Mouse (Mus musculus) liver, adult 2 months (tissue): ENCODE results near the gene Sntb2. TPM values are rescaled to one million over a fixed set of nuclear protein-coding genes. Genes with fewer than 3 reads are reported as not detected.

ENCODE experiments used
- DNase-seq: peaks from one replicate; pipeline ENCODE4 v3.0.0-alpha.2; 2011; ENCODE audit warnings: low read depth, low spot score; ENCODE audit errors: extremely low read depth
- H3K27ac ChIP-seq: fragments of 200-500 bp; replicated peaks from 2 replicates; pipeline ENCODE4 v1.5.1; 2012; ENCODE audit warnings: low read depth, mild to moderate bottlenecking, control low read depth, inconsistent platforms, low read length; ENCODE audit not compliant: insufficient read depth
- H3K27me3 ChIP-seq: fragments of 200-500 bp; 2 replicates; pipeline ENCODE4 v1.6.1; 2012; ENCODE audit warnings: mild to moderate bottlenecking, moderate library complexity, low read length, inconsistent platforms; ENCODE audit not compliant: control insufficient read depth, insufficient read depth
- H3K36me3 ChIP-seq: fragments of 200-500 bp; 2 replicates; pipeline ENCODE4 v1.6.1; 2012; ENCODE audit warnings: low read length, inconsistent platforms; ENCODE audit not compliant: control insufficient read depth, insufficient read depth
- H3K4me1 ChIP-seq: fragments of 200-500 bp; 2 replicates; pipeline ENCODE4 v1.6.1; 2011; ENCODE audit warnings: low read length; ENCODE audit not compliant: control insufficient read depth, insufficient read depth
- H3K4me3 ChIP-seq: fragments of 200-500 bp; 2 replicates; pipeline ENCODE4 v1.5.1; 2011; ENCODE audit warnings: low read depth, mild to moderate bottlenecking, control low read depth, low read length, moderate library complexity; ENCODE audit not compliant: insufficient read depth
- H3K79me2 ChIP-seq: fragments of 200-500 bp; 2 replicates; pipeline ENCODE4 v1.6.1; 2012; ENCODE audit warnings: inconsistent platforms, mild to moderate bottlenecking, low read length, moderate library complexity; ENCODE audit not compliant: control insufficient read depth, insufficient read depth
- H3K9ac ChIP-seq: fragments of 200-500 bp; 2 replicates; pipeline ENCODE4 v1.6.1; 2012; ENCODE audit warnings: low read depth, mild to moderate bottlenecking, control low read depth, inconsistent platforms, low read length
- CTCF ChIP-seq: fragments of 200-500 bp; IDR thresholded peaks from 2 replicates; pipeline ENCODE4 v1.5.1; 2011; ENCODE audit warnings: low read depth, low read length, control low read depth
- POLR2A ChIP-seq: fragments of 200-500 bp; IDR thresholded peaks from 2 replicates; pipeline ENCODE4 v1.6.1; 2011; ENCODE audit warnings: low read length, control low read depth; ENCODE audit not compliant: insufficient read depth; ENCODE audit errors: extremely low read depth
- WGBS: fragments of 180-500 bp; shearing (Covaris S2); methylation state at CpG from one replicate; pipeline ENCODE4 v1.1.7; 2018; 5-methylcytosine and 5-hydroxymethylcytosine counted together
- polyA plus RNA-seq: library from polyadenylated mRNA; depleted of rRNA; stranded (reverse); fragments of >200 nt; gene quantifications from 2 replicates; pipeline ENCODE4 v1.2.3, GENCODE M21; 2012
- total RNA-seq: library from RNA; depleted of rRNA; stranded (reverse); fragments of >200 nt; gene quantifications from 2 replicates; pipeline ENCODE4 v1.2.3, GENCODE M21; 2014

Gene Sntb2
- total and polyA plus RNA-seq, 2 experiments: 1.6 to 3.0 TPM

- no peak overlapping the region for H3K27ac ChIP-seq
- H3K36me3 ChIP-seq: peaks cover 22% of the 10 kb centered on the region
- peaks cover 2% of the 10 kb centered on the region for H3K4me1 ChIP-seq
- H3K4me3 ChIP-seq: no peak overlapping the region
- H3K27me3 ChIP-seq: no peaks in the 10 kb centered on the region
- DNase-seq: no peak
- peaks cover 19% of the 10 kb centered on the region for H3K79me2 ChIP-seq
- 95% methylated on average over 3 of the region's 3 CpGs for WGBS
- TF ChIP-seq CTCF: no peak
- no peak for TF ChIP-seq POLR2A
- H3K9ac ChIP-seq: no peak overlapping the region
Observed at GRCm38 (mm10) chr8:107035641-107036040, 100.1 kb downstream of the Sntb2 start.

GRCm38 (mm10) chr8:107036626-107037025 is 101.1 kb downstream of the Sntb2 start:
- no peak overlapping the region for H3K9ac ChIP-seq
- peaks cover 26% of the 10 kb centered on the region for H3K36me3 ChIP-seq
- WGBS: 55% methylated on average over 8 of the region's 8 CpGs
- H3K27me3 ChIP-seq: no peaks in the 10 kb centered on the region
- peaks cover 2% of the 10 kb centered on the region for H3K4me1 ChIP-seq
- H3K27ac ChIP-seq: no peak overlapping the region
- TF ChIP-seq POLR2A: no peak
- no peak overlapping the region for H3K4me3 ChIP-seq
- no peak for DNase-seq
- H3K79me2 ChIP-seq: peaks cover 18% of the 10 kb centered on the region

GRCm38 (mm10) chr8:107040632-107041031 is 105.1 kb downstream of the Sntb2 start:
- no peak for DNase-seq
- Histone ChIP-seq H3K4me3 (no peak overlapping the region), H3K79me2 (no peaks in the 10 kb centered on the region), H3K27ac (no peak overlapping the region), H3K4me1 (peaks cover 5% of the 10 kb centered on the region), H3K9ac (no peak overlapping the region), H3K27me3 (no peaks in the 10 kb centered on the region), H3K36me3 (peaks cover 57% of the 10 kb centered on the region)
- 88% methylated on average over 7 of the region's 7 CpGs for WGBS
- no peak for TF ChIP-seq CTCF
- no peak for TF ChIP-seq POLR2A

DNA sequence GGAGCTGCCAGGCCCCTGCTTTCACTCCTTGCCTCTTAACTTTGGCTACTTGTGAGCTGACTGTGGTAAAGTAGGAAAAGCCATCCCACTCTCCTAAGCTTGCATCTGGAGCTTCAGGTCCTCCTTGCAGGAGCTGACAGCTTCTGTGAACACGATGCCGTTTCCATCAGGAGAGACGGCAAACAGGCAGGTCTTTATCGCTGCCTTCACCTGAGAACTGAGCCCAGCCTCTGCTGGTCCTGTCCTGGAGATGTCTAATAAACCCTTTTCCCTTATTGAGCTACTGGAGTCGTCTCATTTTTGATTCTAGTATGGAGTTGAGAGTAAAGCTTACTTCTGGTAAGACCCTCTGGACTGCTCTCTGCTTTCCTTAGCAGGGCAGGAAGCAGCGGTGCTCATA is 109.9 kb downstream of the Sntb2 start:
- no peaks in the 10 kb centered on the region for H3K27me3 ChIP-seq
- H3K79me2 ChIP-seq: peaks cover 5% of the 10 kb centered on the region; the same call in 1 of the 2 replicates
- H3K36me3 ChIP-seq: peaks cover 54% of the 10 kb centered on the region
- peaks cover 12% of the 10 kb centered on the region for H3K4me1 ChIP-seq
- no peak overlapping the region for H3K9ac ChIP-seq
- H3K4me3 ChIP-seq: no peak overlapping the region
- no peak for TF ChIP-seq CTCF
- TF ChIP-seq POLR2A: no peak
- H3K27ac ChIP-seq: no peak overlapping the region
- 91% methylated on average over 6 of the region's 6 CpGs for WGBS
- no peak for DNase-seq

- Histone ChIP-seq H3K4me1 (peaks cover 12% of the 10 kb centered on the region), H3K79me2 (peaks cover 5% of the 10 kb centered on the region; the same call in 1 of the 2 replicates), H3K36me3 (peaks cover 51% of the 10 kb centered on the region), H3K27me3 (no peaks in the 10 kb centered on the region), H3K4me3 (no peak overlapping the region), H3K9ac (no peak overlapping the region; the same call in 1 of the 2 replicates), H3K27ac (no peak overlapping the region)
- 71% methylated on average over 5 of the region's 5 CpGs for WGBS
- TF ChIP-seq CTCF: no peak
- no peak for TF ChIP-seq POLR2A
- DNase-seq: no peak
Observed at GRCm38 (mm10) chr8:107046976-107047375, 111.4 kb downstream of the Sntb2 start.

DNA sequence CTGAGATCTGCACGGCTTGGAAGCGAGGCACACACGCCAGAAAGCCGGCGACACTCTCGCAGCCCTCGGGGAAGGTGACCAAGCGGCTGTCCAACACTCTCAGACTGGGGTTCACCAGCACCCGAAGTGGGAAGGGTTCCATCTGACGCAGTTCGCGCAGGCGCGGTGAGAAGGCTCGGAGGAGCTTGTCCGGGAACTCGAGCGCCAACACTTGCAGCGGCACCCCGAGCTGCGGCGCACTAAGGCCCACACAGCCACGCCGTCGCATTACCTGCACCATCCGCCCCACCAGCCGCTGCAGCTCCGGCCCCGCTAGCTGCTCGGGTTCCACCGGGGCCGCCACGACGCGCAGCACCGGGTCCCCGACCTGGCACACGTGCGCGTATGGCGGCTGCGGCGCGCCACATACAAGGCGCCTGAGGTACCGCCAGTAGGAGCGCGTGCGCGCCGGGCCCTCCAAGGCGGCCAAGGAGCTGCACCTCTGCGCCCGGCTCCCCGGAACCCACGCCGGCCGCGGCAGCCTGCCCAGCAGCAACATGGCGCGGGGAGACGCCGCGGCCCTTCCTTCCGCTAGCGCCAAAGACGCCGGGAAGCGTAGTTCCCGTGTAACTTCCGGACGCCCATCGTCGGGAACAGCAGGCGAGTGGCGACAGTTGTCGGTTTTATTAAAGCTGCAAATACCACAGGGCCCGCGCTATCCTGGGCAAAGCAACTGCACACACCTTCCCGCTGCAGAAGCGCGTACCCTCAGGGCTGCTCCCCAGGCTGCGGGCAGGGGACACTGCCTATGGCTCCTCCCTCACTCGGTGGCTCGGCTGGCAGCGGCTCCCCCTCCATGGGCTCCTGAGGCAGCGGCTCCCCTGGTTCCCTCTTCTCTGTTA is 112.8 kb downstream of the Sntb2 start, which contains the start of gene Pdf:
Gene Pdf, minus strand, starts transcription at position 554 of the 881 bp plus-strand sequence.
- peak; percentile 78 for DNase-seq

More for the DNA sequence above, 112.8 kb downstream of the Sntb2 start, which contains the start of gene Pdf:
- no peak for TF ChIP-seq POLR2A
- no peak for TF ChIP-seq CTCF
- 9% methylated on average over 87 of the region's 87 CpGs for WGBS
- H3K4me3 ChIP-seq: peak within 1 kb of the TSS; percentile 74
- H3K27me3 ChIP-seq: no peaks in the 10 kb centered on the region
- H3K79me2 ChIP-seq: peaks cover 5% of the 10 kb centered on the region; the same call in 1 of the 2 replicates
- peaks cover 12% of the 10 kb centered on the region for H3K4me1 ChIP-seq
- H3K9ac ChIP-seq: peak within 1 kb of the TSS; percentile 92
- H3K36me3 ChIP-seq: peaks cover 54% of the 10 kb centered on the region
- peak within 1 kb of the TSS; percentile 72 for H3K27ac ChIP-seq
